Mouse (Mus musculus) myocyte (in vitro differentiated cells): ENCODE results near the gene Tjp2. TPM values are rescaled to one million over a fixed set of nuclear protein-coding genes. Genes with fewer than 3 reads are reported as not detected.

Experiments used
- H3K27me3 ChIP-seq: one replicate; pipeline ENCODE4 v1.6.1; 2011; ENCODE audit not compliant: control insufficient read depth, insufficient read depth, insufficient read length
- H3K36me3 ChIP-seq: one replicate; pipeline ENCODE4 v1.6.1; 2011; ENCODE audit not compliant: control insufficient read depth, insufficient read depth
- H3K4me2 ChIP-seq: one replicate; pipeline ENCODE4 v1.6.1; 2011; ENCODE audit warnings: low read depth, control low read depth
- H3K4me3 ChIP-seq: one replicate; pipeline ENCODE4 v1.5.1; 2011; ENCODE audit warnings: mild to moderate bottlenecking, control low read depth, moderate library complexity
- H3K79me2 ChIP-seq: one replicate; pipeline ENCODE4 v1.6.1; 2011; ENCODE audit not compliant: control insufficient read depth, insufficient read depth
- H3ac ChIP-seq: one replicate; pipeline ENCODE4 v1.6.1; 2011; ENCODE audit not compliant: control insufficient read depth, insufficient read length
- CEBPB ChIP-seq: IDR thresholded peaks from 2 replicates; pipeline ENCODE4 v1.6.1; 2011; ENCODE audit warnings: mild to moderate bottlenecking, moderate library complexity; ENCODE audit not compliant: poor library complexity, insufficient read depth, severe bottlenecking
- E2F4 ChIP-seq: IDR thresholded peaks from one replicate; pipeline ENCODE4 v1.6.1; 2011; ENCODE audit warnings: mild to moderate bottlenecking, control low read depth, moderate library complexity; ENCODE audit not compliant: insufficient read depth
- MAX ChIP-seq: IDR thresholded peaks from one replicate; pipeline ENCODE4 v1.6.1; 2011; ENCODE audit warnings: low read depth, mild to moderate bottlenecking, control low read depth
- MYOD1 ChIP-seq, 3 experiments: IDR thresholded peaks; one replicate each; pipeline ENCODE4 v1.6.1; 2011; ENCODE audit warnings: control low read depth in 2 of 3, low read depth in 2 of 3, mild to moderate bottlenecking in 2 of 3, moderate library complexity in 1 of 3; ENCODE audit not compliant: insufficient read length in 2 of 3, control insufficient read depth in 1 of 3
- MYOG ChIP-seq, 3 experiments: IDR thresholded peaks; one replicate each; pipeline ENCODE4 v1.6.1; 2011; ENCODE audit warnings: control low read depth in 2 of 3, low read depth in 2 of 3, mild to moderate bottlenecking in 2 of 3; ENCODE audit not compliant: insufficient read length in 2 of 3, control insufficient read depth in 1 of 3, insufficient read depth in 1 of 3
- POLR2A ChIP-seq: IDR thresholded peaks from one replicate; pipeline ENCODE4 v1.6.1; 2011; ENCODE audit warnings: low read depth, mild to moderate bottlenecking, control low read depth, moderate library complexity; ENCODE audit not compliant: insufficient read length
- POLR2AphosphoS2 ChIP-seq: IDR thresholded peaks from one replicate; pipeline ENCODE4 v1.6.1; 2011; ENCODE audit warnings: low read depth, control low read depth; ENCODE audit not compliant: insufficient read length
- REST ChIP-seq: IDR thresholded peaks from one replicate; pipeline ENCODE4 v1.6.1; 2011; ENCODE audit warnings: mild to moderate bottlenecking, control low read depth, moderate library complexity; ENCODE audit not compliant: insufficient read depth, insufficient read length
- SRF ChIP-seq: IDR thresholded peaks from one replicate; pipeline ENCODE4 v1.6.1; 2011; ENCODE audit warnings: low read depth; ENCODE audit not compliant: control insufficient read depth, insufficient read length
- TCF12 ChIP-seq: IDR thresholded peaks from one replicate; pipeline ENCODE4 v1.6.1; 2011; ENCODE audit warnings: mild to moderate bottlenecking, control low read depth; ENCODE audit not compliant: poor library complexity, insufficient read depth, severe bottlenecking
- TCF3 ChIP-seq: IDR thresholded peaks from one replicate; pipeline ENCODE4 v1.6.1; 2011; ENCODE audit warnings: low read depth, control low read depth; ENCODE audit not compliant: insufficient read length
- USF1 ChIP-seq: IDR thresholded peaks from one replicate; pipeline ENCODE4 v1.6.1; 2011; ENCODE audit warnings: low read depth, mild to moderate bottlenecking, control low read depth, moderate library complexity
- polyA plus RNA-seq: library from polyadenylated mRNA; unstranded; fragments of >200 nt; fragmentation: generic; extraction: Trizol; gene quantifications from one replicate; pipeline ENCODE4 v1.2.1, GENCODE M21; 2012; ENCODE audit warnings: missing spikeins

Tjp2 gene
- polyA plus RNA-seq, 1 experiment, result 5.2 TPM

GRCm38 (mm10) chr19:24268531-24268930 is 43.7 kb upstream of the Tjp2 start:
- H3K79me2 ChIP-seq, result no peaks in the 10 kb centered on the region
- H3K36me3 ChIP-seq, result no peaks in the 10 kb centered on the region
- no peaks in the 10 kb centered on the region for H3K27me3 ChIP-seq
- H3K4me2 ChIP-seq, result no peak overlapping the region
- H3ac ChIP-seq, result no peak overlapping the region
- no peak overlapping the region for H3K4me3 ChIP-seq
- no peak for TF ChIP-seq TCF12
- no peak for TF ChIP-seq TCF3
- TF ChIP-seq MAX, result no peak
- no peak for TF ChIP-seq SRF
- no peak for TF ChIP-seq E2F4
- no peak for TF ChIP-seq POLR2AphosphoS2
- TF ChIP-seq MYOG (IDR thresholded peaks at IDR 0.05; ENCODE audit: control insufficient read depth in 1 of 3, insufficient read depth in 1 of 3, insufficient read length in 2 of 3, low read depth in 2 of 3), result no peak
- TF ChIP-seq REST, result no peak
- no peak for TF ChIP-seq MYOD1 (IDR thresholded peaks at IDR 0.05; ENCODE audit: control insufficient read depth in 1 of 3, insufficient read length in 2 of 3, low read depth in 2 of 3)
- TF ChIP-seq CEBPB, result no peak
- TF ChIP-seq USF1, result no peak

GRCm38 (mm10) chr19:24266046-24266830 is 41.4 kb upstream of the Tjp2 start:
- Histone ChIP-seq H3K4me3 (no peak overlapping the region), H3K79me2 (no peaks in the 10 kb centered on the region), H3K4me2 (no peak overlapping the region), H3K36me3 (no peaks in the 10 kb centered on the region), H3K27me3 (no peaks in the 10 kb centered on the region), H3ac (no peak overlapping the region)
- TF ChIP-seq SRF (no peak), CEBPB (no peak), MYOD1 (IDR thresholded peaks at IDR 0.05; ENCODE audit: control insufficient read depth in 1 of 3, insufficient read length in 2 of 3, low read depth in 2 of 3) (no peak), POLR2A (no peak), MYOG (IDR thresholded peaks at IDR 0.05; ENCODE audit: control insufficient read depth in 1 of 3, insufficient read depth in 1 of 3, insufficient read length in 2 of 3, low read depth in 2 of 3) (no peak), REST (no peak), E2F4 (no peak), USF1 (no peak), TCF12 (no peak), POLR2AphosphoS2 (no peak), MAX (no peak), TCF3 (no peak)

- Histone ChIP-seq H3K27me3 (no peaks in the 10 kb centered on the region), H3K36me3 (no peaks in the 10 kb centered on the region), H3ac (no peak overlapping the region), H3K79me2 (no peaks in the 10 kb centered on the region), H3K4me2 (no peak overlapping the region), H3K4me3 (no peak overlapping the region)
- TF ChIP-seq TCF12, result no peak
These were observed 40.2 kb upstream of the Tjp2 start for GRCm38 (mm10) chr19:24264991-24265390.

- TF ChIP-seq TCF12, result no peak
- TF ChIP-seq TCF3, result no peak
- no peak for TF ChIP-seq MYOD1 (IDR thresholded peaks at IDR 0.05; ENCODE audit: control insufficient read depth in 1 of 3, insufficient read length in 2 of 3, low read depth in 2 of 3)
- TF ChIP-seq MAX, result no peak
- Histone ChIP-seq H3K36me3 (no peaks in the 10 kb centered on the region), H3ac (no peak overlapping the region), H3K4me3 (no peak overlapping the region), H3K27me3 (no peaks in the 10 kb centered on the region), H3K79me2 (no peaks in the 10 kb centered on the region), H3K4me2 (no peak overlapping the region)
These were observed 37.9 kb upstream of the Tjp2 start for GRCm38 (mm10) chr19:24262736-24263135.

GRCm38 (mm10) chr19:24259390-24260351 is 34.8 kb upstream of the Tjp2 start:
- no peak overlapping the region for H3ac ChIP-seq
- no peak for TF ChIP-seq REST
- no peak for TF ChIP-seq CEBPB
- TF ChIP-seq MYOG (IDR thresholded peaks at IDR 0.05; ENCODE audit: control insufficient read depth in 1 of 3, insufficient read depth in 1 of 3, insufficient read length in 2 of 3, low read depth in 2 of 3), result no peak

More at GRCm38 (mm10) chr19:24259390-24260351, 34.8 kb upstream of the Tjp2 start:
- Histone ChIP-seq H3K4me3 (no peak overlapping the region), H3K79me2 (no peaks in the 10 kb centered on the region), H3K27me3 (no peaks in the 10 kb centered on the region), H3K4me2 (no peak overlapping the region), H3K36me3 (no peaks in the 10 kb centered on the region)
